In genomic region chr10:126935121-126935520, GRCm38 (mm10) we compare ENCODE assay signal across 12 mouse cellular contexts. TPM values are rescaled to one million over a fixed set of nuclear protein-coding genes. Genes with fewer than 3 reads are reported as not detected.
DNase-seq lines count a peak whose midpoint lies in the region; ATAC-seq and TF ChIP-seq lines count a peak whose summit lies in the region.
"Had no signal": no experiment of that assay in that cellular context is flagged by ENCODE, and none has a peak within 500 bp of the region (broad histone marks: within the 10 kb centered on the region; RNA-seq: fewer than 3 reads in every experiment).

No protein-coding gene starts in this region.

- DNase-seq in hindbrain, embryonic 10.5 days (ENCODE audit: low spot score) = no peak
- DNase-seq in thymus, adult 2 months = no peak
- no peak for DNase-seq in thymus, postnatal 36 days
- DNase-seq in limb, embryonic 10.5 days (ENCODE audit: low spot score) = no peak
- DNase-seq in spleen, postnatal 4 days (ENCODE audit: low spot score in 2 of 2) = no peak
- no peak for DNase-seq in cerebellum, adult 11-12 months
- DNase-seq: gastrocnemius, postnatal 36 days; kidney, postnatal 25 days had no signal

- no peak overlapping the region for H3K4me3 ChIP-seq in hindbrain, embryonic 10.5 days
- H3K4me3 ChIP-seq in hindbrain, embryonic 16.5 days (ENCODE audit: low read length) = no peak overlapping the region
- H3K4me3 ChIP-seq in thymus, adult 2 months (ENCODE audit: control insufficient read depth, insufficient read depth, low read length) = no peak overlapping the region
- peak overlapping the region; percentile 13; the same call in 1 of the 2 replicates for H3K4me3 ChIP-seq in limb, embryonic 10.5 days
- H3K4me3 ChIP-seq: midbrain, embryonic 15.5 days had no signal

- TF ChIP-seq POLR2A in thymus, adult 2 months (IDR thresholded peaks at IDR 0.05; ENCODE audit: control insufficient read depth, extremely low read depth, insufficient read depth, low read length, poor library complexity) = no peak

- no peaks in the 10 kb centered on the region for H3K36me3 ChIP-seq in hindbrain, embryonic 10.5 days
- no peaks in the 10 kb centered on the region for H3K36me3 ChIP-seq in hindbrain, embryonic 16.5 days (ENCODE audit: control insufficient read depth, insufficient read depth, low read length)
- no peaks in the 10 kb centered on the region for H3K36me3 ChIP-seq in thymus, adult 2 months (ENCODE audit: control insufficient read depth, insufficient read depth, low read length)
- H3K36me3 ChIP-seq in limb, embryonic 10.5 days = no peaks in the 10 kb centered on the region
- H3K36me3 ChIP-seq: midbrain, embryonic 15.5 days had no signal

- no peak for ATAC-seq in hindbrain, embryonic 16.5 days
- ATAC-seq: activated CD4-positive, CD25-positive, alpha-beta regulatory T cell, adult 4 months; midbrain, embryonic 15.5 days had no signal

- H3K4me1 ChIP-seq in hindbrain, embryonic 10.5 days (replicated peaks) = peaks cover 33% of the 10 kb centered on the region
- peaks cover 9% of the 10 kb centered on the region; the same call in 1 of the 2 replicates for H3K4me1 ChIP-seq in hindbrain, embryonic 16.5 days (ENCODE audit: control insufficient read depth, insufficient read depth, low read depth, low read length)
- peaks cover 15% of the 10 kb centered on the region for H3K4me1 ChIP-seq in thymus, adult 2 months (replicated peaks; ENCODE audit: control insufficient read depth, insufficient read depth, low read length)
- H3K4me1 ChIP-seq in limb, embryonic 10.5 days = peaks cover 34% of the 10 kb centered on the region

- 89% methylated on average over 8 of the region's 8 CpGs for WGBS in hindbrain, embryonic 10.5 days
- WGBS in hindbrain, embryonic 16.5 days = 91% methylated on average over 8 of the region's 8 CpGs
- WGBS in thymus, adult 2 months = 77% methylated on average over 8 of the region's 8 CpGs
- 74% methylated on average over 8 of the region's 8 CpGs for WGBS in limb, embryonic 10.5 days

- peaks cover 14% of the 10 kb centered on the region for H3K9me3 ChIP-seq in hindbrain, embryonic 10.5 days
- no peaks in the 10 kb centered on the region for H3K9me3 ChIP-seq in hindbrain, embryonic 16.5 days (ENCODE audit: control insufficient read depth, low read length)
- no peaks in the 10 kb centered on the region for H3K9me3 ChIP-seq in limb, embryonic 10.5 days (replicated peaks)
- H3K9me3 ChIP-seq: midbrain, embryonic 15.5 days had no signal

- TF ChIP-seq CTCF in thymus, adult 2 months (IDR thresholded peaks at IDR 0.05; ENCODE audit: borderline replicate concordance, control insufficient read depth, extremely low read depth, insufficient read depth, low read length, poor library complexity) = no peak

- peak overlapping the region; percentile 79 for H3K27ac ChIP-seq in hindbrain, embryonic 10.5 days
- no peak overlapping the region for H3K27ac ChIP-seq in hindbrain, embryonic 16.5 days (ENCODE audit: low read depth, low read length)
- peak overlapping the region; percentile 78; the same call in 1 of the 2 replicates for H3K27ac ChIP-seq in thymus, adult 2 months (ENCODE audit: control insufficient read depth, insufficient read depth, low read length)
- H3K27ac ChIP-seq in limb, embryonic 10.5 days = peak overlapping the region; percentile 89
- H3K27ac ChIP-seq: liver, embryonic 14.5 days; midbrain, embryonic 15.5 days had no signal

- no peak overlapping the region for H3K9ac ChIP-seq in hindbrain, embryonic 16.5 days (ENCODE audit: low read depth, low read length)
- H3K9ac ChIP-seq: liver, embryonic 14.5 days; midbrain, embryonic 15.5 days had no signal

- no peak overlapping the region for H3K4me2 ChIP-seq in hindbrain, embryonic 16.5 days (ENCODE audit: low read length)
- H3K4me2 ChIP-seq: midbrain, embryonic 15.5 days had no signal

- H3K27me3 ChIP-seq in hindbrain, embryonic 10.5 days (ENCODE audit: insufficient read depth, poor library complexity, severe bottlenecking) = peaks cover 3% of the 10 kb centered on the region
- no peaks in the 10 kb centered on the region for H3K27me3 ChIP-seq in hindbrain, embryonic 16.5 days (replicated peaks; ENCODE audit: control insufficient read depth, insufficient read depth, low read length)
- H3K27me3 ChIP-seq in thymus, adult 2 months (ENCODE audit: control insufficient read depth, insufficient read depth, low read length) = no peaks in the 10 kb centered on the region
- H3K27me3 ChIP-seq in limb, embryonic 10.5 days (ENCODE audit: low read depth, poor library complexity, severe bottlenecking) = no peaks in the 10 kb centered on the region; the same call in 1 of the 2 replicates
- H3K27me3 ChIP-seq: midbrain, embryonic 15.5 days had no signal

RNA-seq across cellular contexts. Expression of gene Atp23, which starts 34.0 kb away (rescaled TPM):
- 15.4 and 19.5 TPM in 2 replicates for polyA plus RNA-seq in hindbrain, embryonic 10.5 days (2016; fragmentation: Nextera tagmentation; extraction: Ambion mirVana)
- 14.5 and 17.2 TPM in 2 replicates for polyA plus RNA-seq in hindbrain, embryonic 16.5 days (2015; fragmentation: Nextera tagmentation; extraction: Ambion mirVana)
- polyA plus RNA-seq in thymus, adult 2 months (2012; rRNA removed) = 9.6 and 12.1 TPM in 2 replicates
- polyA plus RNA-seq in limb, embryonic 10.5 days (2016; fragmentation: Nextera tagmentation; extraction: Ambion mirVana) = 19.3 and 23.6 TPM in 2 replicates

RNA-seq across cellular contexts. Expression of gene Ctdsp2, which starts 43.4 kb away (rescaled TPM):
- 33.5 and 36.5 TPM in 2 replicates for polyA plus RNA-seq in hindbrain, embryonic 10.5 days (2016; fragmentation: Nextera tagmentation; extraction: Ambion mirVana)
- polyA plus RNA-seq in hindbrain, embryonic 16.5 days (2015; fragmentation: Nextera tagmentation; extraction: Ambion mirVana) = 13.7 and 18.1 TPM in 2 replicates
- polyA plus RNA-seq in thymus, adult 2 months (2012; rRNA removed) = 179 and 182 TPM in 2 replicates
- polyA plus RNA-seq in limb, embryonic 10.5 days (2016; fragmentation: Nextera tagmentation; extraction: Ambion mirVana) = 45.9 and 59.0 TPM in 2 replicates
